Mouse (Mus musculus): ENCODE results near the gene Gm44502.

The Gm44502 gene

GRCm38 (mm10) chr15:89428136-89428790 lies 1.2 kb downstream of the Gm44502 start:
- Histone ChIP-seq H3K4me3 (replicated peaks; ENCODE audit: low read length) (peak overlapping the region; percentile 92), H3K9me3 (ENCODE audit: low read length) (no peaks in the 10 kb centered on the region), H3K36me3 (ENCODE audit: insufficient read depth, low read length) (peaks cover 22% of the 10 kb centered on the region), H3K27me3 (ENCODE audit: insufficient read depth, low read length) (peaks cover 16% of the 10 kb centered on the region; the same call in 1 of the 2 replicates), H3K4me1 (replicated peaks; ENCODE audit: low read depth, low read length) (peaks cover 52% of the 10 kb centered on the region)
- TF ChIP-seq NANOG (IDR thresholded peaks at IDR 0.05; ENCODE audit: borderline replicate concordance, low read length), result no peak
- TF ChIP-seq CTCF (conservative IDR thresholded peaks at IDR 0.05; ENCODE audit: low read length), result no peak
- no peak for TF ChIP-seq POU5F1 (IDR thresholded peaks at IDR 0.05; ENCODE audit: borderline replicate concordance, low read length)

GRCm38 (mm10) chr15:89426716-89427115 lies 2.8 kb downstream of the Gm44502 start:
- Histone ChIP-seq H3K4me1 (replicated peaks; ENCODE audit: low read depth, low read length) (peaks cover 52% of the 10 kb centered on the region), H3K9me3 (ENCODE audit: low read length) (no peaks in the 10 kb centered on the region), H3K4me3 (replicated peaks; ENCODE audit: low read length) (peak overlapping the region; percentile 17; the same call in 1 of the 2 replicates), H3K36me3 (ENCODE audit: insufficient read depth, low read length) (peaks cover 22% of the 10 kb centered on the region), H3K27me3 (ENCODE audit: insufficient read depth, low read length) (peaks cover 18% of the 10 kb centered on the region; the same call in 1 of the 2 replicates)
- TF ChIP-seq POU5F1 (IDR thresholded peaks at IDR 0.05; ENCODE audit: borderline replicate concordance, low read length) (no peak), CTCF (conservative IDR thresholded peaks at IDR 0.05; ENCODE audit: low read length) (no peak), NANOG (IDR thresholded peaks at IDR 0.05; ENCODE audit: borderline replicate concordance, low read length) (no peak)

GRCm38 (mm10) chr15:89425711-89426121 lies 3.8 kb downstream of the Gm44502 start, which contains the start of gene Cpt1b:
TSS of gene Cpt1b (minus strand) at chr15:89425863.
- Histone ChIP-seq H3K4me3 (replicated peaks; ENCODE audit: low read length) (peak within 1 kb of the TSS; percentile 69), H3K9me3 (ENCODE audit: low read length) (no peaks in the 10 kb centered on the region), H3K27me3 (ENCODE audit: insufficient read depth, low read length) (peaks cover 18% of the 10 kb centered on the region; the same call in 1 of the 2 replicates), H3K4me1 (replicated peaks; ENCODE audit: low read depth, low read length) (peaks cover 47% of the 10 kb centered on the region), H3K36me3 (ENCODE audit: insufficient read depth, low read length) (peaks cover 22% of the 10 kb centered on the region)
- TF ChIP-seq NANOG (IDR thresholded peaks at IDR 0.05; ENCODE audit: borderline replicate concordance, low read length), result no peak
- no peak for TF ChIP-seq POU5F1 (IDR thresholded peaks at IDR 0.05; ENCODE audit: borderline replicate concordance, low read length)
- no peak for TF ChIP-seq CTCF (conservative IDR thresholded peaks at IDR 0.05; ENCODE audit: low read length)

GRCm38 (mm10) chr15:89424621-89425020 lies 4.9 kb downstream of the Gm44502 start:
- H3K9me3 ChIP-seq (ENCODE audit: low read length), result no peaks in the 10 kb centered on the region
- peak overlapping the region; percentile 37; the same call in 1 of the 2 replicates for H3K4me3 ChIP-seq (replicated peaks; ENCODE audit: low read length)
- TF ChIP-seq POU5F1 (IDR thresholded peaks at IDR 0.05; ENCODE audit: borderline replicate concordance, low read length) (no peak), NANOG (IDR thresholded peaks at IDR 0.05; ENCODE audit: borderline replicate concordance, low read length) (no peak), CTCF (conservative IDR thresholded peaks at IDR 0.05; ENCODE audit: low read length) (no peak)
- H3K27me3 ChIP-seq (ENCODE audit: insufficient read depth, low read length), result peaks cover 18% of the 10 kb centered on the region; the same call in 1 of the 2 replicates
- peaks cover 44% of the 10 kb centered on the region for H3K4me1 ChIP-seq (replicated peaks; ENCODE audit: low read depth, low read length)
- peaks cover 22% of the 10 kb centered on the region for H3K36me3 ChIP-seq (ENCODE audit: insufficient read depth, low read length)

GRCm38 (mm10) chr15:89421938-89422337 lies 7.6 kb downstream of the Gm44502 start:
- Histone ChIP-seq H3K36me3 (ENCODE audit: insufficient read depth, low read length) (peaks cover 9% of the 10 kb centered on the region), H3K4me1 (replicated peaks; ENCODE audit: low read depth, low read length) (peaks cover 45% of the 10 kb centered on the region), H3K27me3 (ENCODE audit: insufficient read depth, low read length) (peaks cover 19% of the 10 kb centered on the region), H3K9me3 (ENCODE audit: low read length) (no peaks in the 10 kb centered on the region), H3K4me3 (replicated peaks; ENCODE audit: low read length) (no peak overlapping the region)
- TF ChIP-seq CTCF (conservative IDR thresholded peaks at IDR 0.05; ENCODE audit: low read length) (no peak), POU5F1 (IDR thresholded peaks at IDR 0.05; ENCODE audit: borderline replicate concordance, low read length) (no peak), NANOG (IDR thresholded peaks at IDR 0.05; ENCODE audit: borderline replicate concordance, low read length) (no peak)

GRCm38 (mm10) chr15:89415282-89415681 lies 14.2 kb downstream of the Gm44502 start:
- Histone ChIP-seq H3K9me3 (ENCODE audit: low read length) (no peaks in the 10 kb centered on the region), H3K4me3 (replicated peaks; ENCODE audit: low read length) (no peak overlapping the region), H3K4me1 (replicated peaks; ENCODE audit: low read depth, low read length) (peaks cover 32% of the 10 kb centered on the region), H3K27me3 (ENCODE audit: insufficient read depth, low read length) (peaks cover 10% of the 10 kb centered on the region), H3K36me3 (ENCODE audit: insufficient read depth, low read length) (no peaks in the 10 kb centered on the region)
- TF ChIP-seq NANOG (IDR thresholded peaks at IDR 0.05; ENCODE audit: borderline replicate concordance, low read length) (no peak), CTCF (conservative IDR thresholded peaks at IDR 0.05; ENCODE audit: low read length) (no peak), POU5F1 (IDR thresholded peaks at IDR 0.05; ENCODE audit: borderline replicate concordance, low read length) (no peak)

- no peaks in the 10 kb centered on the region for H3K36me3 ChIP-seq (ENCODE audit: insufficient read depth, low read length)
- peak within 1 kb of the TSS; percentile 29; the same call in 1 of the 2 replicates for H3K4me3 ChIP-seq (replicated peaks; ENCODE audit: low read length)
- H3K9me3 ChIP-seq (ENCODE audit: low read length), result peaks cover 28% of the 10 kb centered on the region
- no peak for TF ChIP-seq CTCF (conservative IDR thresholded peaks at IDR 0.05; ENCODE audit: low read length)
- no peak for TF ChIP-seq POU5F1 (IDR thresholded peaks at IDR 0.05; ENCODE audit: borderline replicate concordance, low read length)
- TF ChIP-seq NANOG (IDR thresholded peaks at IDR 0.05; ENCODE audit: borderline replicate concordance, low read length), result no peak
- H3K27me3 ChIP-seq (ENCODE audit: insufficient read depth, low read length), result peaks cover 24% of the 10 kb centered on the region
- H3K4me1 ChIP-seq (replicated peaks; ENCODE audit: low read depth, low read length), result peaks cover 16% of the 10 kb centered on the region
Observed at GRCm38 (mm10) chr15:89410118-89410517, 19.4 kb downstream of the Gm44502 start, which contains the start of gene Syce3. TSS of gene Syce3 (minus strand) at chr15:89410503.

GRCm38 (mm10) chr15:89406691-89407090 lies 22.8 kb downstream of the Gm44502 start:
- Histone ChIP-seq H3K36me3 (ENCODE audit: insufficient read depth, low read length) (no peaks in the 10 kb centered on the region), H3K9me3 (ENCODE audit: low read length) (peaks cover 28% of the 10 kb centered on the region), H3K4me3 (replicated peaks; ENCODE audit: low read length) (no peak overlapping the region), H3K27me3 (ENCODE audit: insufficient read depth, low read length) (peaks cover 24% of the 10 kb centered on the region), H3K4me1 (replicated peaks; ENCODE audit: low read depth, low read length) (peaks cover 20% of the 10 kb centered on the region)
- TF ChIP-seq POU5F1 (IDR thresholded peaks at IDR 0.05; ENCODE audit: borderline replicate concordance, low read length) (no peak), CTCF (conservative IDR thresholded peaks at IDR 0.05; ENCODE audit: low read length) (no peak), NANOG (IDR thresholded peaks at IDR 0.05; ENCODE audit: borderline replicate concordance, low read length) (no peak)

All from E14TG2a.4 (cell line).